Mouse (Mus musculus) cerebral cortex, adult 2 months (tissue): Measurements from ENCODE around the gene Inka2.

Experiments
- WGBS: fragments of 180-500 bp; shearing (Covaris S2); methylation state at CpG from one replicate; pipeline ENCODE4 v1.1.7; 2018; 5-methylcytosine and 5-hydroxymethylcytosine counted together

The Inka2 gene

DNA sequence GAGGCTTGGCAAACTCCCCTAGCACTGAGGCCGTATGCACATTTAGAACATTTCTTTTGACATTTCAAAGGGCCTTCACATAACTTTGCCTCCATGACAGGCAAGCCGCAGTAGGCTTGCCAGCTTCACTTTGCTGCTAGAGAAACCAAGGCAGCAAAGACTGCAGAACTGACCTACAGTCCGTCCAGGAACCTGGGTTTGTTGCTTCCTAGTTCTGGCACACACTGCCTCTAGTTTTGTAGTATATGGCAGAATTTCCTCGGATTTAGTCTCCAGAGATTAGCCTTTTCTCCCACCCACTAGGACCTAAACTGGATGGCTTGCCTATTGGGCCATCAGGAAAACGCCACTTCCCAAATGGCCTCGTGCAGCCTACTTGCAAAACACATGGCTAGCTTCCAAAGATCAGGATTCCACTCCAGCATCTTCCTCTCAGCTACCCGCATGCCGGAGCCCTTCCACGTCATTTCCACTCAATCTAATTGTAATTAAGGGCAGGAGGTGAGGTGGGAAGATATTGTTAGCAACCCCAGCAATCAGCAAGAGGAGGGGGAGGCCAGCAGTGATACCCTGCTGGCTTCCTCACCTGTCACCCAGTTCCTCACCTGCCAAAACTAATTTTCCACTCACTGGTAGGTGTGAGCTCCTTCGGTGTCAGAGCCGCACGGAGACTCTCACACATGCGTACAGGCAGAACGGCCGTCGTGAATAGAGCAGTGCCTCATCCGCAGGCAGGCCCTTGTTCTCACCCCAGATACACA is 7.8 kb upstream of the Inka2 start:
- WGBS: 57% methylated on average over 17 of the region's 17 CpGs

DNA sequence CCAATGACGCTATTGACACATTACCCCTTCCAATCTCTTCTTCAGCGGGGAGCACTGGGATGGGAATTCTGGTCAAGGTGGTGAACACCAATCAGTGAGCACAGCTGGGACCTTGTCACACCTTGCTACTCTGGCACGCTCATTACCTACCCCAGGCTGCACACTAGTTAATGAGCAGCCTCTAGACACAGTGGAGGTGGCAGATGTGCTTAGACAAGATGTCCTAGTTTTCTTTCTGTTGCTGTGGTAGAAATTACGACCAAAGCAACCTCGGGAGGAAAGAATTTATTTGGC is 7.3 kb upstream of the Inka2 start:
- 53% methylated on average over 5 of the region's 5 CpGs for WGBS

DNA sequence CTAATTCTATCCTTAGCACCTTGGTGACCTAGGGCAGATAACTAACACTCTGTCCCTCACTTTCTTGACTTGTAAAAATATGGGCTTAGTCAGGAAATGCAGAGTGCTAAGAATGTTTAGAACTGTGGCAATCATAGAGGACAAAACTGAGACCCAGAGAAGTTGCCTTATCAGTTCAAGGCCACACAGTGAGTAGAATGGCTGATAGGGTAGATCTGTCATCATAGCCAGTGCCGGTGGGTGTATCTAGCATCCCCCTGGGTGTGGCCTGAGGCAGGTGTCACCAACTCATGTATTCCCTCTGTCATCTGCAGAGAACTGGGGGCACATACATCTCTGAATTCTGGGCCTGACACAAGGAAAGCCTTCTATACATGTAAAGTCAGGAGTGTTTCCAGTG is 6.1 kb upstream of the Inka2 start:
- WGBS: 92% methylated on average over 1 of the region's 1 CpGs

DNA sequence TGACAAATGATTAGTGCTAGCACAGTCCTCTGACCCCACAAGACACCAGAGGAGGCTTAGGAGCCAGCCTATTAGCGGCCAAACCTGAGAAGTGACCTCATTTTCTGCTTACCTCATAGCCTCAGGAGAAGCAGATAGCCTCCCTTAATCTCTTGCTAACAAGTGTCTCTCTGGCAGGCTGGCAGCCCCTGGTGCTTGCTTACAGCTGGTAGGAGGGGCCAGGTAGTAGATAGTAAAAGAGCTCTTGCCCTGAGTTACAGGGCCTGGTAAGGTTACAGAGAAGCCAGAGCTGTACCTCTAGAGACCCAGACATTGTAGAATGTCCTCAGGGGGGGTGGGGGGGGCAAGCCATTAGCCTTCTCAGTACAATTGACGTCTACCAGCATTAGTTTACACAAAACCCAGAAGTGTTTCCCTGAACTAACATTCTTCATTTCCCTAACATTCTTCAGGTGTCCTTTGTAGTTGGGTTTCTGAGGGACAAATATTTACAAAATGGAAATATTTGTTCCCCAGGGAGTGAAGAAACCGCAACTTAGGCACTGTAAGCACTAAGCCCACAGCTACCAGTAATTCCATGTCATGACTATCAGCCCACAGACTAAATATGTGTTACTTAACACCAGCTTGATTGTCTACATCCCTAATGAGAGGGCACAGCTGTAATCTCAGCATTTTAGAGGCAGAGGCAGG is 5.0 kb upstream of the Inka2 start:
- WGBS: 74% methylated on average over 3 of the region's 3 CpGs

DNA sequence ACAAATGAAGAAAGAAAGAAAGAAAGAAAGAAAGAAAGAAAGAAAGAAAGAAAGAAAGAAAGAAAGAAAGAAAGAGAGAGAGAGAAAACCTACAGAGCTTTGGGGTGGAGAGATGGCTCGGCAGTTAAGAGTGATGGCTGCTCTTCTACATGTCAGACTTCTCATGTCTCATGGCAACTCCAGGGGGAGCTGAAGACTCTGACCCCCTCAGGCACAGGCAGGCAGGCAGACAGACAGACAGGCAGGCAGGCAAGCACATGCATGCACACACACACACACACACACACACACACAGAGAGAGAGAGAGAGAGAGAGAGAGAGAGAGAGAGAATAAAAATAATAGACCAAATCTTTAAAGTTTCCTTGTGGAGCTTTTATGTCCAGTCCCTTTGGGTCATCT is 3.6 kb upstream of the Inka2 start:
- WGBS: 89% methylated on average over 1 of the region's 1 CpGs

DNA sequence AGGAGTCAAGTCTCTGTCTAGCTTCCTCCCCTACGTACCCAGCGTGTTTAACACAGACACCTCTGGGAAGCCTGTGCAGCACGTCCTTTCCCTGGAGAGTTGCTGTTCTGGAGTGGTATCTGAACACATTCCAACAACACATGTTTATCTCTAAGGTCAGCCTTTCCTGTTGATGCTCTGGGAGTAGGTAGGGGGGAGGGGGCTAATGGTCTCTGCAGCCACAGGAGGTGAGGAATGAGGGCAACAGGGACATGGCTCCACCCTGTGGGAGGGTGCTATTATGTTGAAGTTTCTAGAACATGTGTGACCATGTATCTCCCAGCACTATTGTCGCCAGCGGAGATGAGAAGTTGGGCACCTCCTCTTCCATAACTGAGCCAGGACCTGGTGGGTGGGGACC is 3.0 kb upstream of the Inka2 start:
- 67% methylated on average over 5 of the region's 5 CpGs for WGBS

DNA sequence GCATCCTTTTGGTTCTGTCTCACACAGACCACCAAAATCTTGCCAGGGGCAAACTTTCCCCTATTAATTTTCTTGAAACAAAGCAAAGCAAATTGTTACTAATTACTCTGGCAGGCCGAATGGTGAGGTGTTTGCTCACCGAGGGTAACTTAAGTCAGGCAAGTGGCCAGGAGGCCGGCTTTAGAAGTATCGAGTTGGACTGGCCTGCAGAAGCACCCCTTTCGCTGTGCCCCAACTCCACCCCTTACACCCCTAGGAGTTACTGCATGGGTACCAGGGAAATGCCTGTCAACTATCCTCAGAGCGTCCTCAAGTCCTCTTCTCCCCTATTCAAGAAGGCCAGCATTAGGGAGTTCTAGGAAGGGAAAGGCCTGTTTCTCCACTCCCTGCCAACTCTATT is 828 bp upstream of the Inka2 start:
- WGBS: 79% methylated on average over 6 of the region's 6 CpGs

DNA sequence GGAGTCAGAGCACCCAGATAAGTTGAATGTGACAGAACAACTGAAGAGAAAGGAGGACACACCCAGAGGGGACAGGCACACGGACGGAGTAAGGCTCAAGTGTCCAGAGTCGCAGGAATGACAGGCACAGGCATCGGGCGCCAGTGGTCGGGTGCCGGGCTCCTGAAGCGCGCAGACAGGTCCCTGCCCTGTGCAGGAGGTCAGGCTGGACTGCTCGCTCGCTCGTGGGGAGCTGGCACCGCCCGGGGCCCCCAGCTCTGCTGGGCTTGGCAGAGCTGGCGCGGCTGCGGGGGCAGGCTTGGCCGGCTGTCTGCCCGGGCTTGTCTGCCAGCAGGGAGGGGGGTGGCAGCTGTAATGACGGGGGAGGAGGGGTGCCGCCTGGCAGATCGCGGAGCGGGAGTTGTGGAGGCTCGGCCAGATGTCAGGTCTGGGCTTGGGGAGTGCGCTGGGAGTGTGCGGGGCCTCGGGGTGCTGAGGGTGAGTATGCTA is 706 bp downstream of the Inka2 start:
- WGBS: under 1% methylated on average over 28 of the region's 28 CpGs

DNA sequence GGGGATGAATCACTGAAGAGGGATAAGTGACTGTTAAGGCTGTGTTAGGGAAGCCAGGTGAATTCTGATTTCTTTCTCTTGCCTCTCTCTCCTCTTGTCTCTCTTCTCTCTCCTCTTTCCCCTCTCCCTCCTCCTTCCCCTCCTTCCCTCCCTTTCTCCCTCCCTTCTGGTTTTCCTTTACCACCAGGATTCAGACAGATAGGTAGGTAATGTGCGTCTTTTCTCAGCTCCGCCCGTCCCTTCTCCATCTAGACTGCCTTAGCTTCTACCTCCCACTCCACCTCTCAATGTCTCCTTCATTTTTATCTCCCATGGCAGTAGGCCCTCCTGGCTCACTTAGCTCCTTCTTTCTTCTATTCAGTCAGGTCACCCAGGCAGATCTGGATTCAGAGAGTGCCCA is 1.2 kb downstream of the Inka2 start:
- WGBS: 16% methylated on average over 3 of the region's 3 CpGs

DNA sequence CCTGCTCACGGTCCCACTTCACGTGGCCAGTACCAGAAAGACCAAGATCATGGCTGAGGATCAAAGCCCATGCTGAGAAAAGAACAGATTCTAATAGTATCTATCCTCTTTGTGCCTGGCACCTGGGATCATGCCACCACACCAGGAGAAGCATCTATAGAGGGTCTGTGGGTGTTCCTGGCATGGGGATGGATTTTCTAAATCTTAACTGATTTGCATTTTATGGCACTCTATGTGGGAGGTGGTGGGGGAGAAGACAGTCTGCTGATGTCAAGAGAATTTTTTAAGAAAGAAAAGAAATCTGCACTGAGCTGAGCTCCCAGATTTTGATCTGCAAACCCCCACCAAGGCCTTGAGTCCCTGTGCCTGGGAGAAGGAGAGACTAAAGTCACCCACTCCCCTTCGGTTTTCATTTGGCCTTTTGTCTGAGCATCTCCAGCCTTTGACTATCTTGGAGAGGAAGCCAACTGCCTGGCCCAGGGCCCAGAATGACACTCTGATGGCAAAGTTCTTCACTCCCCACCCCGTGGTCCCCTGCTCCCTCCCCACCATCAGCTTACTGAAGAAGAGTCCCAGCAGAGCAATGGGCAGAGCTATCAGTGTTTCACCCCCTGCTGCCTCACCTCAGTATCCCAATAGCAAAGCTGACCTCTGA is 2.1 kb downstream of the Inka2 start:
- WGBS: 13% methylated on average over 4 of the region's 4 CpGs

DNA sequence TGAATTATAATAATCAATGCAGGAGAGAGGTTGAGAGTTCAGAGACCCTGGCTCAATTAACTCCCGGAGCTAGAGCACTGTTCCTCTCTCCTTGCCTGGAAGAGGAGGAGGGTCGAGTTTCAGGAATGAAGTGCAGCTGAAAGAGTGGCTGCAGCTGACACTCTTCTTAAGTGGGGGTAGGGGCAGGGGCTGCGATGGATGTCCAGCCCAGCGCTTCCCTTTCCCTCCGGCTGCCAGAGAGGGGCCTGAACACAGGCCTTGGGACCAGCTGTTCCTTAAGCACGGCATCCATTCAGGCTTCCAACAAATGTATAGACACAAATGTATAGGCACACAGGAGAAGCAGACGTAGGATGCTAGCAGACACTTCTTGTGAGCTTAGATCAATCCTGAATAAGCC is 3.2 kb downstream of the Inka2 start:
- WGBS: 42% methylated on average over 7 of the region's 7 CpGs

DNA sequence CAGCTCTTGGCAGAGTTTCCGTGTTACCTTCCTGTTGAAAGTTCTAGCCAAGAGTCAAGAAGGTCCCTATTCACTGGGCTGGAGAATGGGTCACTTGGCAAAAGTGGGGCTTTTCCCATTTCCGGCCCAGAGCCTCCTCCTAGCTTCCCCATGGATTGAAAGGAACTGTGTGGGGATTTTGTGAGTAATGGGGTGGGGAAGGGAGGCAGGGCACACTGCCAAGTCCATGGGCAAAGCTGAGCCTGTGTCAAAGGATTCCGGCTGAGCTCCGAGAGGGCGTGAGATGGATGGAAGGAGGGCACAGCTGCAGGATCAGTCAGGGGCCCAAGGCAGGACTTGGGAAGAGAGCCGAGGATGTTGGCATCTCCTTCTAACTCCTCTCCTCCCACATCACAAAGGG is 5.8 kb downstream of the Inka2 start:
- WGBS: 29% methylated on average over 6 of the region's 6 CpGs

DNA sequence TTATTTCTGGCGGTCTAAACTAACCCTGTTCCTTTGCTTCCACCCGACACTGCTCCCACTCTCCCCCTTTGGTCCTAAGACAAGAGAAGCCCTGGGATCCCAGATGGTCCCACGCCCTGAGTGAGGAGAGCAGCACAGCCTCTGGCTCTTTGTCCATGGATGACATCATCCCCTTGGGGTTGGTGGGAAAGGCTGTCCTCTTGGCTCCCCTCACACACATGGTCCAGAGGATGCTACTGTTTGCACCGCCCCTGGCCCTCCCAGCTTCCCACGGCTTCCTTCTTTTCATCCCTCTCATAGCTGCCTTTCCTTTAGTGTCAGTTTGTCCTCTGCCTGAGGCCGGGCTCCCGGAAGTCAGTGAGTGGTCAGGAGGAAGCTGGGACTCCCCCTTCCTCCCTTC is 7.3 kb downstream of the Inka2 start:
- 39% methylated on average over 7 of the region's 7 CpGs for WGBS

DNA sequence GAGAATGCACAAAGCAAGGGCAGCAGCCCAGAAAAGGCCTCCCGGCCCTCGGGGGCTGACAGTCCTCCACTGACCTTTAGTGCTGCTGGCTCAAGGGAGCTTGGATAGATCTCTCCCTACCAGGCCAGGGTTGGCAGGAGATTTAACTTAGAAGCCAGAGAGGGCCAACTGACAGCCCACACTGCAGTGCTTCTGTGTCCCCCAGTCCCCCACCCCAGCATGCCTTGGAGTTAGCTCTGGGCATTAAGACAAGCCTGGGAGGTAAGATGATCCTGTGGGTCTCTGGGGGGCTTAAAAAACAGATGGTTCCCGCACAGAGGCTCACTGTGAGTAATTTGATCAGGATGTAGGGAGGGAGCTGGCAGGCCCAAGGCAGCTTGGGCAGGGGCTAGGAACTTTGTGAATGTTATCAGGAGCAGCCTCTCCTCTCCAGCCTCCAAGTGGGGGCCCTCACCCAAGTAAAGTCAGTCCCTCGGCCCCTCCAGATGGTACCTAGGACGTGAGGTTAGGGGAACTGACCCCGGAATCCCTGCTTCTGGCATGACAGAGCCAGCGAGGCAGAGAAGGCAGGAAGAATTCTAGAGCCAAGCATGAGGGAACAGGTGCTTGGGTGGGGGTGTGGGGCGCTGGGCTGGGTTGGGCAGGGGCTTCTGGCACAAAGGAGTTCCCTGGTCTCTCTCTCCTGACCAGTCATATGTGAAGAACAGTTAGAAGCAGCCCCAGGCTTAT is 9.9 kb downstream of the Inka2 start:
- WGBS: 28% methylated on average over 8 of the region's 8 CpGs

DNA sequence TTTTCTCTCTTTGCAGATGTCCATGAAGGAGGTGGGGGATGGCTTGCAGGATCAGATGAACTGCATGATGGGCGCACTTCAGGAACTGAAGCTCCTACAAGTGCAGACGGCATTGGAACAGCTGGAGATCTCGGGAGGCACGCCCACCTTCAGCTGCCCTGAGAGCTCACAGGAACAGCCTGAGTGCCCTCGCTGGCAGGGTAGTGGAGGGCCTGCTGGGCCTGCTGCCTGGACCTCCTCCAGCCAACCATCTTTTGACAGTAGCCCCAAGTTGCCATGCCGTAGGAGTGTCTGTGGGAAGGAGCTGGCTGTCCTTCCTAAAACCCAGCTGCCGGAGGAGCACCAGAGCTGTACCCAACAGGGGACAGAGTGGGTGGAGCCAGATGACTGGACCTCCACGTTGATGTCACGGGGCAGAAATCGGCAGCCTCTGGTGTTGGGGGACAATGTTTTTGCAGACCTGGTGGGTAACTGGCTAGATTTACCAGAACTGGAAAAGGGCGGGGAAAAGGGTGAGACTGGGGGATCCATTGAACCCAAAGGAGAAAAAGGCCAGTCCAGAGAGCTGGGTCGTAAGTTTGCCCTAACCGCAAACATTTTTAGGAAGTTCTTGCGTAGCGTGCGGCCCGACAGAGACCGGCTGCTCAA is 12.1 kb downstream of the Inka2 start:
- WGBS: 55% methylated on average over 18 of the region's 18 CpGs

DNA sequence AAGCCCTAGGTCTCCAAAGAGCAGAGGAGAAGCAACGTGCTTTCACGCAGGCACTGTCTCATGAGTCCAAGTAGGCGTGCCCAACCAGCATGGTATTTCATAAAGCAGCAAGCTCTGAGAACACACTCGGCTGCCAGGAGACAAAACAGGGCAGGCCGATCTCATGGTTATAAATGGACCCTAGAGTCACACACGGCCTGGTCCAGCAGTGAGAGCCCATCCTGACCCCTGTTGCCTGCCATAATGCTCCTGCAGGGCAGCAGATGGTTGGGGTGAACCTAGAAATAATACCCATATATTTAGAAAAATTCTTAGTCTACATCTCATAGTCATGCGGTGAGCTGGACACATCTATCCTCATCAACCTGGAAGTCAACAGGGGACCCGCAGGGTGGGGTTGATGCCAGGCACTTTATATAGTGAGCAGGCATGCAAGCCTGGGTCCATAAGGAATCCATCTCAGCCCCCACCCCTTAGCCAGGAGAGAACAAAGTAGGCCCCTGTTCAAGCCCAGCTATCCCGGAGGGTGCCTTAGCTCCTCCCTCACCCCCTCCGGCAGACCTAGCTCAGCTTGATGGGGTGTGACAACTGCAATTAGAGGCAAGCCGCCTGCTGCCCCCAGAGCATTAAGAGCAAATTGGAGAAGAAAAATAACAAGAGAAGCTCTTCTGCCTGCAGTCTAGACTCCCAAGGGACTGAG is 13.6 kb downstream of the Inka2 start:
- WGBS: 41% methylated on average over 11 of the region's 11 CpGs

DNA sequence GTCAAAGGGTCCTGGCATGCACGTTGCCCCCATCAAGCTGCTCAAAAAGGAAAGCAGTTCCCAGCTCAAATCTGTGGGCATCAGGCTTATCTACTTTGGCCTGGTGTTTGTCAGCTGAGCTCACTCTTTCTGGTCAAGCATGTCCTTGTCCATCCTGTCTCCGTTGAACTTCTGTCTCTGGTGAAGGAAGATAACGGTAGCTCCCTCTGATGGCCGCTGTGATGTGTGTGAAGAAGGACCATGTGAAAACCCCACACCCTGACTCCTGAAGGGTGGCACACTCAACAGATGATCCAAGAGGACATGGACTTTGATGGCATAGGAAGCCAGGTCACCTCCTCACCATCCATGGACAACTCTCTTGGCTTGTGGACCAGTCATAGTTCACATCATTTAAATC is 14.3 kb downstream of the Inka2 start:
- 49% methylated on average over 4 of the region's 4 CpGs for WGBS

DNA sequence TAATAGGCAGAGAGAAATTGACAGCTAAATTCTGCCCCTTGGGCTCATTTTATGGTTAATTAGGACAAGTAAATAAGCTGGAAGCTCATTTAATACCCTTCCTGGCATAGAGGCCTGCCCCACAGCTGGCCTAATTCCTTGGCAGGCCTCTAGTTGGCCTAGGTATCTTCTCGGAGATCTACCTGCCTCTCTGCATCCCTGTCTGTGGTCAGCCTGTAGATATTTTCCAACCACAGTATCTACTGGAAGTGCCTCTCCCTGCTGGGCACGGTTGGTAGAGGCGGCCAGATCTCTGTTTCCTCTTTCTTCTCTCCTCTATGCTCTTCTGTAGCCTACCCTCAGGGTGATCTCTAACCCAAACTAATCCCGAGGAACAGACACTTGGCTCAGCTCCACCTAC is 15.6 kb downstream of the Inka2 start:
- 45% methylated on average over 4 of the region's 4 CpGs for WGBS

DNA sequence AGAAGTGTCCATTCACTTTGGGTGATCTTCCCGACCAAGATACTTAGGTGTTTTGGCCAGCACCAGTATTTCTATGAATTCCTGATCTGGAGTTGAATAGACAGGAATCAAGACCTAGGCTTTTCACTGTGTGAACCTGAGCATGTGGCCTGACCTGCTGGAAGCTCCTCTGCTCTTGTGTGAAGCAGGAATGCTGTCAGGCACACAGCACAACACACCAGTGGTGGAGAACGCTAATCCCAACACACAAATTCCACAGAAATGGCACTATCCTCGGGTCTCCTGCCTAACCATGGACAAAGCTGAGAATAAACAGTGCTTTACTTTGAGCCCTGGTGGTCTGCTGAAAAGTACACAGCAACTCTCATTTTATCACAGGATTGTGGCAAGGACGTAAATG is 16.1 kb downstream of the Inka2 start:
- 49% methylated on average over 4 of the region's 4 CpGs for WGBS

DNA sequence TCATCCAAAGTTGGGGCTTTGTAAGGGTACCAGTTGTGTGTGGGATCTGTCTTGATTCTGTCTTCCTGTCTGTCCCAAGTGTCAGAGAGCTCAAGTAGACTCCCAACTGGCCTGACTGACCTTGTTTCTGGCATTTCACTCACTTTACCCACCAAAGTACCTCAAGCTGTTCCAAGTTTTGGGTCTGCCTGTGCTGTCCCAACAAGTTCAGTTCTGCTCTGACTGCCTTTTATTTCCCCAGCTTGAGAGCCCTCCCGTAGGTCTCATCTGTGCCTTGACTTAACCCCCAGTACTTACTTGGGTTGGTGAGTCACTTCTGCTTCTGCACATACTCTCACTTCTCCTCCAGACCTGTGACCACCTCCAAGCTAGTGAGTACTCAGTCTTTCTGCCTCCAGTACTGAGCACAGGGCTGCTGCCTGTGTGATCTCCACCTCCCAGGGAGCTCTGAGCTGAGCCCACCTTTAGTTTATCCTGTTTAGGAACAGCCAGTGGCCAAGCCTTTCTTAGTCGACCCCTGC is 17.3 kb downstream of the Inka2 start:
- WGBS: 48% methylated on average over 2 of the region's 2 CpGs

DNA sequence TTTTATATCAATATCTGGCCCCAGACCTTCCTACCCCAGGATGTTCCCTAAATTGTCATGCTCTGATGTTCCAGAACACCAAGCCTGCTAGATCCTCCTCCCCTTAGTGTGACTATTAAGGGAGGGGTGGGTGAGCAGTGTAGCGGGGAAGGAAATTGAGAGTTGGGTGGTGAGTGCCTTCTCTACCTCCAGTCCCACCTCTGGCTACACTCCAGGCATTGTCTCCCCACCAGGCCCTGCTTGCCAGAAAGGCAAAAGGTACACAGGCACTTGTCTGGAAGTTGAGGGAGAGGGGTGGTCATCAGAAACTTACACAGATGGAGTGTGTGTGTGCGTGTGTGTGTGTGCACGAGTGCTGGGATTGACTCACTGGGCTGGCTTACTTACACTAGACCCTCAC is 18.1 kb downstream of the Inka2 start:
- WGBS: 61% methylated on average over 3 of the region's 3 CpGs
